Mouse (Mus musculus): ENCODE measurements at regions not wholly inside any gene's neighbourhood (a gene's known extent, or its start where the extent isn't known, plus 50 kb on each side); places are given as distances from the start of the nearest gene placed in this dataset.

DNA sequence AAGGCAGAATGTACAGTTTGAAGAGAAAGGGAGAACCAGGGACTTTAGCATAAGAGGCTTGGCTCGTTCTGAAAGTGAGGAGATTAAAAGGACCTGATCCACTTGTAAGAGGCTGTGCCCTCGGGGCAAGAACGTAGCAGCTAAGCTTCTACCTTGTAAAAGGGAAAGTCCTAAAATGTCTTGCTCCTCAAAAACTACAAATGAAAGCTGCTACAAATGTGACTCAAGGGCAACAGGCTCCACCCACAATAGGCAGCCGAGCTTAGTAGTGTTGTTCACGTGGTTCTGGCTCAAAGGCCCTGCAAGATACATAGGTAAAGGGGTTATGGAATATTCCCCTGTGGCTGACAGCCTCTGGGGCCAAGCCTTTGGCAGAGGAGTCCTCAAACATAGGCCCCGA is 192.7 kb upstream of the Zfp703 start:
- Histone ChIP-seq H3K27ac (replicated peaks; ENCODE audit: low read depth, low read length) (no peak overlapping the region), H3K9me3 (replicated peaks; ENCODE audit: control insufficient read depth, low read length) (no peaks in the 10 kb centered on the region), H3K36me3 (replicated peaks; ENCODE audit: control insufficient read depth, insufficient read depth, low read depth, low read length) (no peaks in the 10 kb centered on the region), H3K9ac (replicated peaks; ENCODE audit: low read length) (no peak overlapping the region), H3K4me2 (ENCODE audit: low read depth, low read length) (no peak overlapping the region), H3K27me3 (ENCODE audit: control insufficient read depth, insufficient read depth, low read length) (no peaks in the 10 kb centered on the region), H3K4me1 (ENCODE audit: control insufficient read depth, insufficient read depth, low read length) (no peaks in the 10 kb centered on the region), H3K4me3 (ENCODE audit: low read depth, low read length) (no peak overlapping the region)
- ATAC-seq (replicated peaks; ENCODE audit: insufficient number of reproducible peaks, low FRiP score, low TSS enrichment, low read depth) (no peak), DNase-seq (ENCODE audit: low spot score) (no peak)
- 69% methylated on average over 6 of the region's 6 CpGs for WGBS

DNA sequence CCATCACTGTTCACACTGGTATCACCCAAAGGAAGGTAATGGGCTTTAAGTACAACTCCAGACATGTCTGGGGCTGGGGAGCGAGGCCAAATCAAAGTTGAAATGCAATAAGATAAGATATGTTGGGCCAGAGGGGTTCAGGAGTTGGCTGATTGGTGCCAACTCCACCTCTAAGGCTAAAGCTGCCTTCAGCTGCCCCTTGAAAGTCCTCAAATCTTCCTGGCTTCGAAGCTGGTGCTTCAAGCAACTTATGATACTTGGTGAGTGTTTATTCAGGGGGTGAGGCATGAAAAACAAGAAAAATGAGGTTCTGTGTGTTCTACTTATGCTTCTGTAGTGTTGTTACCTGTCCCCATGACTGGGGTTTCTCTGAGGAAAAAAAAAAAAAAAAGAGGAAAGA is 185.3 kb upstream of the Zfp703 start:
- 90% methylated on average over 2 of the region's 2 CpGs for WGBS

GRCm38 (mm10) chr8:26793606-26794292 is 183.4 kb upstream of the Zfp703 start:
- ATAC-seq (replicated peaks; ENCODE audit: insufficient number of reproducible peaks, low FRiP score, low TSS enrichment, low read depth) (no peak), DNase-seq (ENCODE audit: low spot score) (no peak)
- Histone ChIP-seq H3K36me3 (replicated peaks; ENCODE audit: control insufficient read depth, insufficient read depth, low read depth, low read length) (no peaks in the 10 kb centered on the region), H3K4me2 (ENCODE audit: low read depth, low read length) (no peak overlapping the region), H3K9me3 (replicated peaks; ENCODE audit: control insufficient read depth, low read length) (no peaks in the 10 kb centered on the region), H3K4me3 (ENCODE audit: low read depth, low read length) (no peak overlapping the region), H3K27ac (replicated peaks; ENCODE audit: low read depth, low read length) (no peak overlapping the region), H3K9ac (replicated peaks; ENCODE audit: low read length) (no peak overlapping the region), H3K4me1 (ENCODE audit: control insufficient read depth, insufficient read depth, low read length) (no peaks in the 10 kb centered on the region), H3K27me3 (ENCODE audit: control insufficient read depth, insufficient read depth, low read length) (no peaks in the 10 kb centered on the region)
- WGBS: 88% methylated on average over 9 of the region's 9 CpGs

More for the DNA sequence above, 185.3 kb upstream of the Zfp703 start:
- Histone ChIP-seq H3K4me3 (ENCODE audit: low read depth, low read length) (no peak overlapping the region), H3K4me2 (ENCODE audit: low read depth, low read length) (no peak overlapping the region), H3K9me3 (replicated peaks; ENCODE audit: control insufficient read depth, low read length) (no peaks in the 10 kb centered on the region), H3K4me1 (ENCODE audit: control insufficient read depth, insufficient read depth, low read length) (no peaks in the 10 kb centered on the region), H3K27me3 (ENCODE audit: control insufficient read depth, insufficient read depth, low read length) (no peaks in the 10 kb centered on the region), H3K36me3 (replicated peaks; ENCODE audit: control insufficient read depth, insufficient read depth, low read depth, low read length) (no peaks in the 10 kb centered on the region), H3K9ac (replicated peaks; ENCODE audit: low read length) (no peak overlapping the region), H3K27ac (replicated peaks; ENCODE audit: low read depth, low read length) (no peak overlapping the region)
- DNase-seq (ENCODE audit: low spot score) (no peak), ATAC-seq (replicated peaks; ENCODE audit: insufficient number of reproducible peaks, low FRiP score, low TSS enrichment, low read depth) (no peak)

DNA sequence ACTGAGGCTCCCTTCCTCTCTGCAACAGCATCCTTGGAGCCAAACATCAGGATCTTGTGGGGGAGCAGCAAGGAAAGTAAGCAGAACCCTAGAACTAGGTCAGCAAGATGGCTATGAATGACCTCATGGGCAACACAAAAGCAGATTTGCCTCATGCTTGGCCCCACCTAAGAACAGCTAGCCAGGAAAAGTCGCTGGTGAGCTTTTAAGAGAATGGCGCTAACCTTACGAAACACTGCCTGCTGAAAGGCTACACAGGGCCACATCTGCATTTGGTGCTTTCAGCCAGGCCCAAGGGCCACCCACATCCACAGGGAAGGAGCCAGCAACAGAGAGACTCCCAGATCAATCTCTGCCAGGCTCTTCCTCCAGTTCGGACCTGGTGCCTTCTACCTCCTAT is 182.7 kb upstream of the Zfp703 start:
- Histone ChIP-seq H3K27ac (replicated peaks; ENCODE audit: low read depth, low read length) (no peak overlapping the region), H3K4me3 (ENCODE audit: low read depth, low read length) (no peak overlapping the region), H3K9ac (replicated peaks; ENCODE audit: low read length) (no peak overlapping the region), H3K27me3 (ENCODE audit: control insufficient read depth, insufficient read depth, low read length) (no peaks in the 10 kb centered on the region), H3K36me3 (replicated peaks; ENCODE audit: control insufficient read depth, insufficient read depth, low read depth, low read length) (no peaks in the 10 kb centered on the region), H3K9me3 (replicated peaks; ENCODE audit: control insufficient read depth, low read length) (no peaks in the 10 kb centered on the region), H3K4me2 (ENCODE audit: low read depth, low read length) (no peak overlapping the region), H3K4me1 (ENCODE audit: control insufficient read depth, insufficient read depth, low read length) (no peaks in the 10 kb centered on the region)
- no peak for DNase-seq (ENCODE audit: low spot score)
- WGBS: 87% methylated on average over 4 of the region's 4 CpGs
- ATAC-seq (replicated peaks; ENCODE audit: insufficient number of reproducible peaks, low FRiP score, low TSS enrichment, low read depth): no peak

DNA sequence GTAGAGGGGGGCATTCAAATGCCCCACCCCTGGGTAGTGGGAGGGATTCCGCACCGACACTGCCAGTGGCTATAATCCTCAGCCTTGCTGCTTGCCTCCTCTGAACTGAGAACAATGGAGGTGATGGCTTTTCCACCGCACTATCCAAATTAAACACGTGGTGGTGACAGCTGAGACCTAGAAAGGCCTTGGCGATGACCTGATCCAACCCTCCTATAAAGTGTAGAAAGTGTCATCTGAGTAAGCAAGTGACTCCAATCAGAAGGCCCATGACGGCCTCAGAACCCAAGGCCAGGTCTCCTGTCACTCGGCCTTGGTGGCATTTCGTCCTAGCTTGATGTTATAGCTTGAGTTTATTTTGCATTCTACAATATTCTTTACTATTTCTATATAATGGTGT is 181.5 kb upstream of the Zfp703 start:
- ATAC-seq (replicated peaks; ENCODE audit: insufficient number of reproducible peaks, low FRiP score, low TSS enrichment, low read depth) (no peak), DNase-seq (ENCODE audit: low spot score) (no peak)
- Histone ChIP-seq H3K27me3 (ENCODE audit: control insufficient read depth, insufficient read depth, low read length) (no peaks in the 10 kb centered on the region), H3K4me3 (ENCODE audit: low read depth, low read length) (no peak overlapping the region), H3K9ac (replicated peaks; ENCODE audit: low read length) (no peak overlapping the region), H3K36me3 (replicated peaks; ENCODE audit: control insufficient read depth, insufficient read depth, low read depth, low read length) (no peaks in the 10 kb centered on the region), H3K4me2 (ENCODE audit: low read depth, low read length) (no peak overlapping the region), H3K9me3 (replicated peaks; ENCODE audit: control insufficient read depth, low read length) (no peaks in the 10 kb centered on the region), H3K27ac (replicated peaks; ENCODE audit: low read depth, low read length) (no peak overlapping the region), H3K4me1 (ENCODE audit: control insufficient read depth, insufficient read depth, low read length) (no peaks in the 10 kb centered on the region)
- WGBS: 77% methylated on average over 8 of the region's 8 CpGs

- H3K27me3 ChIP-seq (ENCODE audit: control insufficient read depth, insufficient read depth, low read length): no peaks in the 10 kb centered on the region
- peaks cover 4% of the 10 kb centered on the region for H3K4me1 ChIP-seq (ENCODE audit: control insufficient read depth, insufficient read depth, low read length)
- DNase-seq (ENCODE audit: low spot score): no peak
- ATAC-seq (replicated peaks; ENCODE audit: insufficient number of reproducible peaks, low FRiP score, low TSS enrichment, low read depth): no peak
- H3K9me3 ChIP-seq (replicated peaks; ENCODE audit: control insufficient read depth, low read length): no peaks in the 10 kb centered on the region
- no peak overlapping the region for H3K4me2 ChIP-seq (ENCODE audit: low read depth, low read length)
- H3K36me3 ChIP-seq (replicated peaks; ENCODE audit: control insufficient read depth, insufficient read depth, low read depth, low read length): no peaks in the 10 kb centered on the region
- H3K4me3 ChIP-seq (ENCODE audit: low read depth, low read length): no peak overlapping the region
- 68% methylated on average over 1 of the region's 1 CpGs for WGBS
- H3K27ac ChIP-seq (replicated peaks; ENCODE audit: low read depth, low read length): no peak overlapping the region
- H3K9ac ChIP-seq (replicated peaks; ENCODE audit: low read length): no peak overlapping the region
Observed at GRCm38 (mm10) chr8:26799814-26800213, 177.3 kb upstream of the Zfp703 start.

DNA sequence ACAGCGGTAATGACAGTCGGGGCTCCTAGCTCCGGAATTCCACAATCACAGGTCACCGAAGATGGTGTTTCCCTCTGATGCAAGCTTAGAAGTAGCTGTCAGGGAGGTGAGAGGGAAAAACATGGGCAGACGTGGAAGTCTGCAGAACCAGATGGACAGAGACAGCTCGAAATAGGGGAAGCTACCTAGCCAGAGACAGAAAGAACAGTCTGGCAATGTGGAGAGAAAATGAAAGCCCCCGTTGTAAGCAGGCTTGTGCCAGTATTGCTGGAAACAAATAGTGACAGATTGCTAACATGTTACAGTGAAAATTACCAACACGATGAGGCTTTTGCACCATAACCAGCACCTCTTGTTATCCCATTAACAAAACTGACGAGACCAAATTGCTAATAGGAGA is 173.0 kb upstream of the Zfp703 start:
- ATAC-seq (replicated peaks; ENCODE audit: insufficient number of reproducible peaks, low FRiP score, low TSS enrichment, low read depth): no peak

GRCm38 (mm10) chr8:26804901-26805341 is 172.2 kb upstream of the Zfp703 start:
- Histone ChIP-seq H3K36me3 (replicated peaks; ENCODE audit: control insufficient read depth, insufficient read depth, low read depth, low read length) (no peaks in the 10 kb centered on the region), H3K4me1 (ENCODE audit: control insufficient read depth, insufficient read depth, low read length) (peaks cover 16% of the 10 kb centered on the region), H3K27ac (replicated peaks; ENCODE audit: low read depth, low read length) (0 out of 2 replicates have a peak overlapping the region, but pooled peaks have one; percentile 4), H3K9ac (replicated peaks; ENCODE audit: low read length) (no peak overlapping the region), H3K4me3 (ENCODE audit: low read depth, low read length) (no peak overlapping the region), H3K27me3 (ENCODE audit: control insufficient read depth, insufficient read depth, low read length) (0 out of 2 replicates have a peak, but pooled peaks cover under 1% of the 10 kb centered on the region), H3K4me2 (ENCODE audit: low read depth, low read length) (no peak overlapping the region), H3K9me3 (replicated peaks; ENCODE audit: control insufficient read depth, low read length) (no peaks in the 10 kb centered on the region)
- DNase-seq (ENCODE audit: low spot score) (peak; percentile 76), ATAC-seq (replicated peaks; ENCODE audit: insufficient number of reproducible peaks, low FRiP score, low TSS enrichment, low read depth) (peak; percentile 62)
- WGBS: 16% methylated on average over 7 of the region's 7 CpGs

More for the DNA sequence above, 173.0 kb upstream of the Zfp703 start:
- Histone ChIP-seq H3K9me3 (replicated peaks; ENCODE audit: control insufficient read depth, low read length) (no peaks in the 10 kb centered on the region), H3K4me3 (ENCODE audit: low read depth, low read length) (no peak overlapping the region), H3K27me3 (ENCODE audit: control insufficient read depth, insufficient read depth, low read length) (no peaks in the 10 kb centered on the region), H3K4me2 (ENCODE audit: low read depth, low read length) (no peak overlapping the region), H3K9ac (replicated peaks; ENCODE audit: low read length) (no peak overlapping the region), H3K4me1 (ENCODE audit: control insufficient read depth, insufficient read depth, low read length) (peaks cover 16% of the 10 kb centered on the region), H3K36me3 (replicated peaks; ENCODE audit: control insufficient read depth, insufficient read depth, low read depth, low read length) (no peaks in the 10 kb centered on the region), H3K27ac (replicated peaks; ENCODE audit: low read depth, low read length) (no peak overlapping the region)
- DNase-seq (ENCODE audit: low spot score): no peak
- 49% methylated on average over 9 of the region's 9 CpGs for WGBS

All from embryonic facial prominence, embryonic 11.5 days (tissue).